Mouse (Mus musculus) stomach, embryonic 14.5 days (tissue): ENCODE results near the gene Jup. TPM values are rescaled to one million over a fixed set of nuclear protein-coding genes. Genes with fewer than 3 reads are reported as not detected.
"Not testable (repeated sequence)": the region's sequence is repeated elsewhere in the genome, so short reads cannot be mapped to it uniquely, and the experiment has no call there.

Source experiments
- ATAC-seq: fragments of 200-750 bp; cut with Nextera tagmentation; 2 replicates; pipeline ENCODE4 v1.8.0; 2017; ENCODE audit warnings: low read depth, moderate TSS enrichment; ENCODE audit not compliant: insufficient number of reproducible peaks, insufficient read depth, low FRiP score
- H3K27ac ChIP-seq: fragments of 300-500 bp; sonication (generic); 2 replicates; pipeline ENCODE4 v1.5.1; 2014; ENCODE audit warnings: mild to moderate bottlenecking, low read length, moderate library complexity, mixed read lengths
- H3K27me3 ChIP-seq: fragments of 300-500 bp; sonication (generic); 2 replicates; pipeline ENCODE4 v1.6.1; 2014; ENCODE audit warnings: low read length, control low read depth, mixed read lengths; ENCODE audit not compliant: control insufficient read depth, insufficient read depth
- H3K36me3 ChIP-seq: fragments of 300-500 bp; sonication (generic); 2 replicates; pipeline ENCODE4 v1.6.1; 2014; ENCODE audit warnings: mild to moderate bottlenecking, control low read depth, low read length, moderate library complexity, mixed read lengths; ENCODE audit not compliant: control insufficient read depth, insufficient read depth
- H3K4me1 ChIP-seq: fragments of 300-500 bp; sonication (generic); 2 replicates; pipeline ENCODE4 v1.6.1; 2014; ENCODE audit warnings: low read length, control low read depth, mixed read lengths; ENCODE audit not compliant: control insufficient read depth, insufficient read depth
- H3K4me2 ChIP-seq: fragments of 300-500 bp; sonication (generic); replicated peaks from 2 replicates; pipeline ENCODE4 v1.6.1; 2014; ENCODE audit warnings: low read depth, low read length, control low read depth
- H3K4me3 ChIP-seq: fragments of 300-500 bp; sonication (generic); 2 replicates; pipeline ENCODE4 v1.5.1; 2014; ENCODE audit warnings: low read depth, low read length, control low read depth
- H3K9ac ChIP-seq: fragments of 300-500 bp; sonication (generic); replicated peaks from 2 replicates; pipeline ENCODE4 v1.6.1; 2014; ENCODE audit warnings: low read depth, mild to moderate bottlenecking, control low read depth, low read length, moderate library complexity, mixed read lengths
- H3K9me3 ChIP-seq: fragments of 300-500 bp; sonication (generic); 2 replicates; pipeline ENCODE4 v1.6.1; 2016; ENCODE audit warnings: low read depth, low read length, control low read depth; ENCODE audit not compliant: control insufficient read depth
- WGBS: fragments of 180-500 bp; shearing (Covaris S2); extraction: QIAGEN DNeasy Blood & Tissue Kit; methylation state at CpG from one replicate; pipeline ENCODE4 v1.1.7; 2014; 5-methylcytosine and 5-hydroxymethylcytosine counted together
- polyA plus RNA-seq: library from polyadenylated mRNA; unstranded; fragments of >200 nt; fragmentation: Nextera tagmentation; extraction: Ambion mirVana; gene quantifications from 2 replicates; pipeline ENCODE4 v1.2.1, GENCODE M21; 2014

Gene Jup
- polyA plus RNA-seq, 1 experiment from 2014 or later = 139 TPM

DNA sequence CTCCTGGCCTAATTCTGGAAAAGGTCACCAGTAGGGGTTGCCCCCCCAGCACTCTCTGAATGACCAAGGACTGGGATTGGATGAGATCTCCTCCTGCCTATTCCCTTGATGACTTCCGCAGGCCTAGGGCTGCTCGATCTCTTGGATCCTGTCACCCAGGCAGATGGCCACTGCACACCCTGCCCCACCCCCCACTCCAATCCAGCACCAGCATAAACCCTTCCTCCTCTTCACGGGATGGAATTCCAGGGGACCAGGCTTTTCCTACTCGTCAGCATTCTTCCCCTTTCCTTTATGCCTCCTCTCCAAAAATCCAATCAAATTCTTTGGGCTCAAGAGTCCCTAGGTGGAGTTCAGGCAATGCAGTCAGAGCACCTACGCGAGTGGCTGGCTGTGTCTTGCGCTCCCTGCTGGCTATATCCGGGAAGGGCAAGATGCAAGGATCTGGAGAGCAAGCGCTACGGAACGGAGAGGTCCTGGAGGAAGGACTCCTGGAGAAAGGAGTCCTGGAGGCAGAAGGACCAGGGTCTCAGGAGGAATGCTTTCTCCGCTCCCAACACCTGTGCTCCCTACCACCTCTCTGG is 34.5 kb downstream of the Jup start:
- no peaks in the 10 kb centered on the region for H3K4me1 ChIP-seq

GRCm38 (mm10) chr11:100362209-100362978 is 35.2 kb downstream of the Jup start:
- Histone ChIP-seq H3K27me3 (no peaks in the 10 kb centered on the region), H3K9me3 (no peaks in the 10 kb centered on the region), H3K9ac (no peak overlapping the region), H3K4me3 (no peak overlapping the region), H3K4me2 (no peak overlapping the region), H3K4me1 (no peaks in the 10 kb centered on the region), H3K27ac (no peak overlapping the region), H3K36me3 (no peaks in the 10 kb centered on the region)
- ATAC-seq = no peak
- 14% methylated on average over 8 of the region's 8 CpGs for WGBS

More for the DNA sequence above, 34.5 kb downstream of the Jup start:
- H3K27ac ChIP-seq = no peak overlapping the region
- no peaks in the 10 kb centered on the region for H3K9me3 ChIP-seq
- H3K36me3 ChIP-seq = no peaks in the 10 kb centered on the region
- H3K4me3 ChIP-seq = no peak overlapping the region
- 0 out of 2 replicates have a peak, but pooled peaks have one; percentile 29 for ATAC-seq
- H3K9ac ChIP-seq = no peak overlapping the region
- no peaks in the 10 kb centered on the region for H3K27me3 ChIP-seq
- no peak overlapping the region for H3K4me2 ChIP-seq
- WGBS = 19% methylated on average over 12 of the region's 12 CpGs

DNA sequence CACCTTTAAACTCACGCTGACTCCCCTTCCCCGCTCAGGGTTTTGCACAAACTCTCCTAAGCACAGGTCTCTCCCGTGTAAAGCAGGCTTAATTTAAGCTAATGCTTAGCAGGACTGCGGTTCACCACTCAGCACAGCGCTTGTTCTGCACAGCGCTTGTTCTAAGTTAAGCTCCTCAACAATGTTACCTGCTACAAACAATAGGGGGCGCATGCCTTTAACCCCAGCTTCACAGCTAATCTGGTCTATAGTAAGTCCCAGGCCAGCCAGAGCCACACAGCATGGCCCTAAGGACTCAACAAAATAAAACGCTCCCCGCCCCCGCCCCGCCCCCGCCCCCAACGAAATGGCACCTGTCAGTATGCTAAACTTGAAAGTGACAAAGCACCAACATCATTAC is 36.5 kb downstream of the Jup start:
- not testable (repeated sequence) for H3K9me3 ChIP-seq, H3K4me3 ChIP-seq, H3K27ac ChIP-seq, H3K4me2 ChIP-seq, H3K4me1 ChIP-seq, H3K27me3 ChIP-seq, H3K9ac ChIP-seq, ATAC-seq, H3K36me3 ChIP-seq
- no CpG with 5 or more reads among the region's 13 CpGs for WGBS

GRCm38 (mm10) chr11:100360175-100360574 is 37.4 kb downstream of the Jup start:
- no peak overlapping the region for H3K9ac ChIP-seq
- no peak overlapping the region for H3K27ac ChIP-seq
- 81% methylated on average over 6 of the region's 6 CpGs for WGBS
- no peak overlapping the region for H3K4me2 ChIP-seq
- H3K27me3 ChIP-seq = peaks cover 10% of the 10 kb centered on the region; the same call in 1 of the 2 replicates
- H3K4me3 ChIP-seq = no peak overlapping the region
- H3K4me1 ChIP-seq = peaks cover under 1% of the 10 kb centered on the region; the same call in 1 of the 2 replicates
- H3K9me3 ChIP-seq = no peaks in the 10 kb centered on the region
- no peak for ATAC-seq
- H3K36me3 ChIP-seq = no peaks in the 10 kb centered on the region

- Histone ChIP-seq H3K4me1 (peaks cover 3% of the 10 kb centered on the region; the same call in 1 of the 2 replicates), H3K36me3 (no peaks in the 10 kb centered on the region), H3K4me2 (no peak overlapping the region), H3K4me3 (no peak overlapping the region), H3K27me3 (peaks cover 10% of the 10 kb centered on the region; the same call in 1 of the 2 replicates), H3K9me3 (no peaks in the 10 kb centered on the region), H3K9ac (no peak overlapping the region), H3K27ac (no peak overlapping the region)
- 56% methylated on average over 5 of the region's 5 CpGs for WGBS
- ATAC-seq = no peak
These were observed 40.2 kb downstream of the Jup start for GRCm38 (mm10) chr11:100357408-100357807.

DNA sequence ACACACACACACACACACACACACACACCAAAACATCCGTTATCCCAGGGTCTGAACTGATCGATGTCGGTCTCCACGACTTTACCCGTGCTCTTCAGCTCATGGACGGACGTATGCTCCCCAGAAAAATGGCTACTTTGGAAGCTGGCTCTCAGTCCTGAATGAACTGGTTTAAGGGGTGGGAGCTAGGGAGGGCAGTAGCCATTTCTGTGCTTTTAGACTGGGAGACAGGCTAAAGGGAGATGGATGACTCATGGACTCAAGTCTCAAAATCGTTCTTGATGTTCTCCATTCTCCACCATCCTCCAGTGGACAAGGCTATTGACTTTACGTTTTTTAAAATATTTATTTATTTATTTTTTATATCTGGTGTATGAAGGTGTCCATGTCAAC is 40.7 kb downstream of the Jup start:
- Histone ChIP-seq H3K27ac (no peak overlapping the region), H3K36me3 (no peaks in the 10 kb centered on the region), H3K9me3 (no peaks in the 10 kb centered on the region), H3K4me2 (peak overlapping the region; percentile 100), H3K27me3 (peaks cover 10% of the 10 kb centered on the region; the same call in 1 of the 2 replicates), H3K4me3 (peak overlapping the region; percentile 64; the same call in 1 of the 2 replicates), H3K4me1 (peaks cover 3% of the 10 kb centered on the region; the same call in 1 of the 2 replicates), H3K9ac (no peak overlapping the region)
- WGBS = 17% methylated on average over 9 of the region's 9 CpGs
- ATAC-seq = no peak

DNA sequence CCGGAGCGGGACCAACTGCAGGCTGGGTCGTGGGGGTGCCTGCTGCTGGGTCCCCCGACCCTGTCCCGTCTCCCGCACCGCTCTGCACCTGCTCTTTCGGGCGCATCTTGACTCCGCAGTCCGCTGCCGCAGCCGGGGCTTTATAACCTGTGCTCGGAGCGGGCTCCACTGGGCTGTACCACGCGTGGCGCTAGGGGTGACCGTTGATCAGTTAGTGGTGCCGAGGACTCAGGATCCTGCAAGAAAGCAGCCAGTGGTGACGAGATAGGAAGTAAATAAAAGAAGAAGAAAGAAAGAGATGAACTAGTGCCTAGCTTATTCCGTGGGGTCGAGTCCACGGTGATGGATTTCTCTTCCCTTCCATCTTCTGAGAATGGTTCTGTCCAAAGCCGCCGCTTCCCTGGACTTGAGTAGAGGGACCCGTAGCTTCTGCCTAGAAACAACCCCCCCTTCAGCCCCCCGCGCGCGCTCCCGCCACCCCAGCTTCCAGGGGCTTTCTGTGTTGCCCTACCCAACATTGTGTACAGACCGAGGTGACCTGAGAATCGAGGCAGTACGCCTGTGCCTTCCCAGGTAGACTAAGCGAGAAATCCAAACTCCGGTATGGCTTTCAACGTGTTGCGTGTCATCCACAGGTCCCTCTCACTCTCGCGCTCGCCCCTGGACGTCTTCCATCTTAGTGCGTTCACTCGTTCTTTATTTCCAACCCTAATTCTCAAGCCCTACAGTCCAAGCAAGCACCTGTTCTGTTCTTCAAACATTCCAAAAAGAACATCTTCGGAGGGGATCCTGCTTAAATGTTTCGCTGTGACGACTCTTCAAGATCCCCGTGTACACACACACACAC is 41.4 kb downstream of the Jup start, which contains the start of gene Hap1:
Hap1 (minus strand) TSS at position 157 of the 847 bp plus-strand sequence.
- H3K9ac ChIP-seq = peak within 1 kb of the TSS; percentile 30; the same call in 1 of the 2 replicates
- H3K9me3 ChIP-seq = no peaks in the 10 kb centered on the region
- WGBS = 1% methylated on average over 49 of the region's 49 CpGs
- peak within 1 kb of the TSS; percentile 100 for H3K4me2 ChIP-seq
- H3K4me3 ChIP-seq = peak within 1 kb of the TSS; percentile 64
- peak; percentile 30 for ATAC-seq
- no peaks in the 10 kb centered on the region for H3K36me3 ChIP-seq
- no peak within 1 kb of the TSS for H3K27ac ChIP-seq
- peaks cover 3% of the 10 kb centered on the region; the same call in 1 of the 2 replicates for H3K4me1 ChIP-seq
- peaks cover 10% of the 10 kb centered on the region; the same call in 1 of the 2 replicates for H3K27me3 ChIP-seq
